Mouse (Mus musculus): Measurements from ENCODE around the gene Plekhg6. TPM values are rescaled to one million over a fixed set of nuclear protein-coding genes. Genes with fewer than 3 reads are reported as not detected.

The Plekhg6 gene
- total RNA-seq, 2 experiments from 2014 or later, result not detected

DNA sequence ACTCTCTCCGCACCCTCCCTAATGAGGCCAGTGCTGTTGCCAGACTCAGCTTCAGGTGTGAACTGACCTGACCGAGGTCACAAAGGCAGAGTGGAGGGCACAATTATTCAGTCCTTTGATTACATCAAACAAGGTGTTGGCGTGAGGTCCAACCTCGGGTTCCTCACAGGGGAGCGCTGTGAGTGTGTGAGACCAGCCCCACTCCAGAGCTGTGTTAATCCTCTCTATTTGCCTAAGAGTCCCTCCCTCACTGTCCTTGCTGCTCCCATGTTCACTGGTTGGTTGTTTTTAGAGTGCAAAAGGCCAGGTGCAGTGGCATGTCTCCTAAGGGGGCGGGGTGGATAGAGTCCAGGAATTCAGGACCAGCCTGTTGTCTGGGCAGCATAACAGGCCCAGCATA, 5.5 kb upstream of the Plekhg6 start:
- DNase-seq (ENCODE audit: low spot score in 2 of 2), result no peak

DNA sequence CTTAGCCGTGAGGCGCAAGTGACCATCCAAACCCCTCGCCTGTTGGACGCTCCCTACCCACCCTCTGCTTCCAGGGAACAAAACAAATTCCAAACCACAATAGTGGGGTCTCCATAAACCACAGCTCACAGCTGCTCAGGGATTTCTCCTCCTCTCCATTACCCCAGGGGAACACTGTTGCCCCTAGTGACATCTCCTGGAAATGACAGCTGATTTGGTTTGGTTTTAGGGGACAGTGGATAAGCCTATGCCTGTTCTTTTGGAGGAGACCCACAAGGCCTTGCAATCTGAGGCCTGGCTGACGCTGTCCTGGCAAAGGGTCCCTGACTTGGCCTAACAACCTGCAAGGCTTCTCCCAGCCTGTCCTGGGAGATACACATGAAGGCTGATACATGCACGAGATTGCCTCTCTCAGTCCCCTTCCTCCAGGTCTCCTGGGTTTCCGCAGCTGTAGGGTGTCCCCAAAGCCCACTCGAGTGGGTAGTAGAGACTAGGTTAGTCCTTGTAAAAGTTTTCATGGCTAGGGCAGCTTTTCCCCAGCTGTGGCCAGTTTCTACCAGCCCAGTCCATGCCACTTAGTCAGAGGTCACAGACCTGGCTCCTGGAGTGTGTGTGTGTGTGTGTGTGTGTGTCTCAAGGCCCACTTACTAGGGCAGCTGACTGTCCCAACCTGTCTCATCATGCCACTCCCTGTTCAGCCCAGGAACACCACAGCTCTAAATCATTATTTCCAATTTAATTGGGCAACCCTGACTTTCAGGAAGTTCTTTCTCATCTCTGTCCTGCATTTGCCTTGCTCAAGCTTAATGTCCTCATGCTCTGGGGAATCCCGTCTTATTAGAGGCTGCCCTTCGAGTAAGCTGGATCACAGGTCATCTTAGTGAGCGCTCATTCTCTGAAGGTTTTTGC, 4.7 kb upstream of the Plekhg6 start:
- no peak for DNase-seq (ENCODE audit: low spot score in 2 of 2)

DNA sequence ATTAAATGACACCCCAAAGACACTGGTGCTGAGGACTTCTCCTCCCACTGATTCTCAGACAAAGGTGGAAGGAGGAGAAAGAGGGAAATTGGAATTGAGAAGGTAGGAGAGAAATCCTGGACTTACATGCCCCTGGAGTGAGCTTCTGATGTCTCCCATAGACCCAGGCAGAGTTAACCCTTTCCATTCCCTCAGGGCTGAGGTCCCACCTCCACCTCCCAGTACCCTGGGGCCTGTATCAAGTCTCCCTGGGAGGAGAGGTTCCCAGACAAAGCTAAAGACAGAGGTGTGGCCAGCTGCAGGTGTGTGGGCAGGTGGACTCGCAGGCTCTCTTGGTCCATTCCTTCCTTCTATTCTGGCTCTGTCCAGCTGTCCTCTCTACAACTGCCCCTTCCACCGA, 1.4 kb upstream of the Plekhg6 start:
- no peak for DNase-seq (ENCODE audit: low spot score in 2 of 2)

DNA sequence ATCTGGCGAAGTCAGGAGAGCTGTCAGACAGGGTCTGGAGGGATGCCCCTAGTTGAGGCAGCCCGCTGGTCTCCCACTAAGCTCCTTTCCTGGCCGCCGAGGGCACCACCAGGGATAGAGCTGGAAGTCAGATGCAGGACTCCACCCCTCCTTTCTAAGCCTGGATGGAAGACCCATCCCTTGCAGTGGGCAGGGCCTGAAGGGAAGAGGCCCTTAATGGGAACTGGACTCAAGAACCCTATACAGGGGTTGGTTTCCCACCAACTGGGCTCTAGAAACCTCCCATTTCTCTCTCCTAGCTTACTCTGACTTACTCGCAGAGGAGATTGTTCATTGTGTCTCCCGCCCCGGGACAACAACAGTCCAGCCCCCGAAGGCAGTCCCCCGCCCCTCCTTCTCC, 812 bp downstream of the Plekhg6 start:
- no peak for DNase-seq (ENCODE audit: low spot score in 2 of 2)

DNA sequence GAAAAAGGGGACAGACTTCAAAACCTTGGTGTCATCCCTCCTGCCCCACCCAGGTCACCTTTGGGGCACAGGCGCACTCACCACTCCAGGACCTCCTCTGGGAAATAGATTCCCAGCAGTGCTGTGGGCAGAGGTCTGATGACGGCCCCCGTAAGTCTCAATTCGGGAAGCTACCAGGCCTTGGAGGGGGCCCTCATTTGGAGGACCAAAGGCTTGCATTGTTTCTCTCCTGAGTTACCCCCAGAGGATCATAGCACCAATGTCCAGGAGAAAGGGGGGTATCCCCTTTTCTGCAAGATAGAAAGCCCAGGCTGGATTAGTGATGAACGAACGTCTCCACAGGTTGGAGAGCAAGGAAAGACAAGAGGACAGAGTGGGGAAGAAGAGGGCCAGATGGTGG, 2.0 kb downstream of the Plekhg6 start:
- no peak for DNase-seq (ENCODE audit: low spot score in 2 of 2)

DNA sequence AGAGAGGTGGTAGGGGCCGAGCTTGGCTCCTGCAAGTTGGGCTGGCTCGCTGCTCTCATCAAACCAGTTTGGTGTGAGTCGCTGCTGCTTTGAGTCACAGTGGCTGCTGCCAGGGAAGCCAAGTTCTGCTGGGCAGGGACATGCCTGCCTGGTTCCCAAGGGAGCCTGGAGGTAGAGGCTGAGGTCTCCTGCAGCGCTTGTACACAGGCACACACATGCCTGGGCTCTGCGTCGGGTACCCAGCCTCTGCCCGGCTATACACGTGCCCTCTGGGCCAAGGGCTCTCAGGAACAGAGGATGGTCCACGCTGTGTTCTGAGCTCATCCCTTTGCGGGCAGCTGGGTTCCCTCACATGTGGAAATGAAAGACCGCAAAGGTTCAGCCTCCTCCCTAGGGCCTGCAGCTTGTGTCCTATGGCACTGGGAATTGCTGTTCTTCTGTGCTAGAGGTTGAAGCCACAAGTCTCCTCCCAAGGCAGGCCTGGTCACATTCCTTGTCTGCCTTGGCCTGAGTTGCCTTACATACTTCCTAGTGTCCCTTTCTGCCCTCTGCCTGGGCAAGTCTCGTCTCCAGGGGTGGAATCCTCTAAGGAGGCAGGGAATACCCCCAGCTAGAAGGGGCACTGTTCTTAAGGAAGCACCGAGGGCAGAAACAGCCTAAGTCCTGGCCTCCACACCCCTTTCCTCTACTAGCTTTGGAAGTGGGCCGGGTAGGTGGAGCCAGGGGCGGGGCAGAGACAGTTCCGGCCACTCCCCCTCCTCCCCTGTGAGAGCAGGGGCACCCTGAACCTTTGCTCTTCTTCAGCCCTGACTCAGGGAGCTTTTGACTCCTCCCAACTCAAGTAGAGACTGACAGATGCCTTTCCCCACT, 2.8 kb downstream of the Plekhg6 start:
- no peak for DNase-seq (ENCODE audit: low spot score in 2 of 2)

DNA sequence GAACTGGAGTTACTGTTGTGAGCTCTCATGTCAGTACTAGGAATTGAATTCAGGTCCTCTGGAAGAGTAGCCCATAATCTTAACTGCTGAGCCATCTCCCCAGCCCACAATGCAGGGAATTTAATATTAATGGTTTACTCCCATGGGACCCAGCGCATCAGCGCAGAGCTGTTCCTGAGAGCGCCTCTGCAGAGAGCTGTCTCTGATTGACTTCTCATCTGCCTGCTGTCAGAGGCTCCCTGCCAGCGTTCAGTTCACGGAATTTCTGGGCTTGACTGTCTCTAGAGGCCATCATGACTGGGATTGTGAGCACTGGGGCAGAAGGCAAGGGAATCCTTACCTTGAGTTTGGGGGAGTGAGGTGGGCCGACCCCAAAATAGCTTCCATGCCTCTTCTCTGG, 3.6 kb downstream of the Plekhg6 start:
- no peak for DNase-seq (ENCODE audit: low spot score in 2 of 2)

DNA sequence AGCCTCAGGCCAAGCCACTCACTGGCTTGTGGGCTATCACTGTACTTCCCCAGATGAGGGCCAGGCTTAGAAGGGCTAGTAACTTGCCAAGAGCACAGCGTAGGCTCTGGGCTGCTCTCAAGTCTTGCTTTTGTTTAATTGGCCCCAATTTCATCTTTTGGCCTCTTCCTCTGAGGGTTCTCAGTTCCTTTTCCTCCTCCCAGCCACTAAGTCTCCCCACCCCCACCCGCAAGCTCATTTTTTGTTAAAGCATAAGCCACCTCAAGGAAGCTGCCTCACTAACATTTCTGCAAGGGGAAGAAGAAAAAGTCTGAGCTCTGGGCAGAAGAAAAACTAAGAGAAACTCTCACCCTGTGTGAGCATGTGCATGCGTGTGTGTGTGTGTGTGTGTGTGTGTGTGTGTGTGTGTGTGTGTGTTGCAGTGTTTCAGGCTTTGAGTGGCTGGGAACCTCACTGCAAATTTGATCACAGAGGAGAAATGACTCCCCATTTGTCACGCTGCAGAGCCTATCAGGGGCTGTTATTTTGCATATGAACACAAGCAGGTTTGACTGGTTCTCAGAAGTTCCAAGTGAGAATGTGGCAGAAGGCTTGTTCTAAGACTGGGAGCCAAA, 12.7 kb downstream of the Plekhg6 start:
- no peak for DNase-seq (ENCODE audit: low spot score in 2 of 2)

DNA sequence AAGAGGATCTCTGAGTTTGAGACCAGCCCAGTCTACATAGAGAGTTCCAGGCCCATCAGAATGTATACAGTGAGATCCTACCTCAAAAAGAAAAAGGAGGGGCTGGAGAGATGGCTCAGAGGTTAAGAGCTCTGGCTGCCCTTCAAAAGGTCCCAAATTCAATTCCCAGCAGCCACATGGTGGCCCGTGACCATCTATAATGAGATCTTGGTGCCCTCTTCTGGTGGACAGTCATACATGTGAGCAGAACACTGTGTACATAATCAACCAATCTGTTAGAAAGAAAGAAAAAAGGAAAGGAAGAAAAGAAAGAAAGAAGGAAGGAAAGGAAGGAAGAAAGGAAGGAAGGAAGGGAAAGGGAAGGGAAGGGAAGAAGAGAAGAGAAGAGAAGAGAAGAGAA, 14.5 kb downstream of the Plekhg6 start:
- no peak for DNase-seq (ENCODE audit: low spot score in 2 of 2)

DNA sequence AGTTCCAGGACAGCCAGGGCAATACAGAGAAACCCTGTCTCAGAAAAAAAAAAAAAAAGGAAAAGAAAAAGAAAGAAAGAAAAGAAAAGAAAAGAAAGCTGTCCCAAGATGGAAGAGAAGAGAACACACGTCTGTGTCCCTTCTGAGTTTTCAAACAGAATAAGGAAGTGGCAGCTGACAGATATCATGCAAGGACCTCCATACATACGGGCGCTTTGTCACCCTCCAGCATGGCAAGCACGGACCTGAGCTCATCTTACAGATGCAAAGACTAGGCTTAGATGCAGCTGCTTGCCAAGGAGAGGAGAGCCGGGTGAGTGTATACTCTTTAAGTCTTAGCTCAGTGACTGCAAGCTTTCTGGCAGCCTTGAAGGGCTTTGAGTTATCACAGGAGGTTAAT, 15.1 kb downstream of the Plekhg6 start:
- no peak for DNase-seq (ENCODE audit: low spot score in 2 of 2)

DNA sequence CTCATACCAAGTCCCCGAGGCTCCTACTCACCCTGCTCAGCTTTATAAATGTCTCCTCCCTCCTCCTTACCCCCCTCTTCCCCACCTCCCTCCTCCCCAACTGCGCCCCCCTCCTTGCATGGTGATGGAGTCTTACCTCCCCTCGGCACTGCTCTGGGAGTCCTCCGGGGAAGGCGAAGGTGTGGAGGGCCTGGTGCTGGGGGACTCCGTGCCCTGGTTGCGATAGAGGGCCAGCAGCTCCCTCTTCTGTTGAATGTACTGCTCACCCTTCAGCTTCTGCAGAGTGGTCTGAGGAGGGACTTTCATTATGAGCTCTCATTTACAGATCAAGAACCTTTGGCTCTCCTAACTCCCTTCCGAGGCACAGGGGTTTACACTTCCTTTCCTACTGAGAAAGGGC, 16.1 kb downstream of the Plekhg6 start:
- no peak for DNase-seq (ENCODE audit: low spot score in 2 of 2)

DNA sequence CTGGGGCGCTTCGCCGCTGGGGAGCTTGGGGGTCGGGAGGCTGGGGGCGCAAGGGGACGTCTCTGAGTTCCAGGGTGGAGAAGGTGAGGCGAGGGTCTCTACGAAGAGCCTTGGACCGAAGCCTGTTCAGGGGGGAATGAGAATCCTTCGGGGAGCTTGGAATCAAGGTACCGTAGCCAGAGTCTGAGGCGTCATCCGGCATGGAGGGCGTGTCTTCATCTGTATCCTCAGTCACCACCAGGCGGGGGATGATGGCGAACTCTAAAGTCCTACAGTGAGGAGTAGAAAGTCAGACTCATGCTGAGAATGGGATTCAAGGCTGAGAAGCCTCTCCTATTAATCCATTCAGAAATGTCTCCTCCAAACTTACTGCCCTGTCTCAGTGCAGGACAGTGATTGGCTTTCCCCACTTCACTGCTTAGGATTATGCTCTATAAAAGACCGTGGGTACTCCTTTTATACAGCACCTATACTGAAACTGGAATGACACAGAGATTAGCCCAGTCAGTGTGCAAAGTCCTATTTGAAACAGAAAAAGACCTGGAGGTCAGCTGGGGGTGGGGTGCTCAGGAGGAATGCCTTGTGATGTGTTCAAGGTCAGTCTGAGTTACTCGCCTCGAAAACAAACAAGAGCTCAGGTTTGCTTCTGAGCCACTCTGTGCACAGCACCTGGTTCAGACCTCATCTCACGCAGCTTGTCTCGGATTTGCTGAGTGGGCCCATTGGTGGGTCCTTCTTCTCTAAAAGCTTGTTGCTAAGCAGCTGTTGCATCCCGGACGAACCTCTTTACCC, 16.9 kb downstream of the Plekhg6 start:
- no peak for DNase-seq (ENCODE audit: low spot score in 2 of 2)

DNA sequence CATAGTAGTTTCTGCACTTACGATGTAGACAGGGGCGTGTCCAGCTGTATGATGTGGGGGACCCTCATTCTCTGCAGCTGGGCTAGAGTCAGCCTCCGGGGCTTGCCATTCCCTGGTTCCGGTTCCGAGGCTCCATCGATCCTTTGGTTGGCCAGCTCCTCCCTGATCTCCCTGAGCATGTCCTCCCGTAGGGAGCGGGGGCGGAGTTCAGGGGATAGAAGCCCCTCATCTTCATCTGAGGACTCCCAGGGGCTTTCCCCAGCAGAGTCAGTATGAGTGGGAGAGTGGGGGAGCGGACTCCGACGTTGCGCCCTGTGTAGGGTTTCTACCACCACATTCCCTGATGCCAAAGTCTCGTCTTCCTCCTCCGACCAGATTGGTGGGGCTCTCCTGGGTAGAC, 17.6 kb downstream of the Plekhg6 start:
- no peak for DNase-seq (ENCODE audit: low spot score in 2 of 2)

DNA sequence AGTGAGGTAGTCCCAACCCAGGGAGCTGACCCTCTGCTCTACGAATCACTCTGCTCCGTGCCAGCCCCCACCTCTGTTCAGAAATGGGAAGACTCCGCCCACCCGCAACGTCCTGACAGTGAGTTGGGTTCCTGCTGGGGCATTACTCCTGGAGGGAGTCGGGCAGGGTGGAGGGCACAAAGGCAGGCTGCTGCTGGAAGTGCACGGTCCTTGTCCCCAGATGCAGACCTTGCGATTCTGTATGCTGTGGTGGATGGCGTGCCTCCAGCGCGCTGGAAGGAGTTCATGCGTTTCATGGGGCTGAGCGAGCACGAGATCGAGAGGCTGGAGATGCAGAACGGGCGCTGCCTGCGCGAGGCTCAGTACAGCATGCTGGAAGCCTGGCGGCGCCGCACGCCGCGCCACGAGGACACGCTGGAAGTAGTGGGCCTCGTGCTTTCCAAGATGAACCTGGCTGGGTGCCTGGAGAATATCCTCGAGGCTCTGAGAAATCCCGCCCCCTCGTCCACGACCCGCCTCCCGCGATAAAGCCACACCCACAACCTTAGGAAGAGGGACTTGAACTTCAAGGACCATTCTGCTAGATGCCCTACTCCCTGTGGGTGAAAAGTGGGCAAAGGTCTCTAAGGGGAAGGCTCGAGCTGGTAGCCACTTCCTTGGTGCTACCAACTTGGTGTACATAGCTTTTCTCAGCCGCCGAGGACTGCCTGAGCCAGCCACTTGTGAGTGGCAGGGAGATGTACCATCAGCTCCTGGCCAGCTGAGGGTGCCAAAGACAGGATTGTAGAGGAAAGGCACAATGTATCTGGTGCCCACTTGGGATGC, 18.9 kb downstream of the Plekhg6 start:
- DNase-seq (ENCODE audit: low spot score in 2 of 2), result peak in 1 of 2 experiments; percentile 31

DNA sequence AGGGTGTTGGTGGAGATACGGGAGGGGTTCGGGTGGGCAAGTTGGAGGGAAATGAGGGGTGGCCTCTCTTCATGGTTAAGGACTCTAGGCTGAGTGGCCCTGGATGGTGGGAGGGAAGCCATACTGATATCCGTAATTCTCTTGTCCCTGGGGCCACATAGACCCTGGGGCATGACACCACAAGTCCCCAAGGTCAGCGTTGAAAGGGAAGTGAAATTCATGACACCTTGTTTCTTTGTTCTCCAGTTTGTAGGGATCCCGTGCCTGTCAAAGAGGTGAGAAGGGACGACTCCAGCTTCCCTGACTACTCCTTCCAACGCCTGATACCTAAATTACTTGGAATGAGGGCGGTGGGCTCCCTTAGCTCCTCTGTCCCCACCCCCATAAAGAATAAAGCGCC, 19.7 kb downstream of the Plekhg6 start:
- no peak for DNase-seq (ENCODE audit: low spot score in 2 of 2)

DNA sequence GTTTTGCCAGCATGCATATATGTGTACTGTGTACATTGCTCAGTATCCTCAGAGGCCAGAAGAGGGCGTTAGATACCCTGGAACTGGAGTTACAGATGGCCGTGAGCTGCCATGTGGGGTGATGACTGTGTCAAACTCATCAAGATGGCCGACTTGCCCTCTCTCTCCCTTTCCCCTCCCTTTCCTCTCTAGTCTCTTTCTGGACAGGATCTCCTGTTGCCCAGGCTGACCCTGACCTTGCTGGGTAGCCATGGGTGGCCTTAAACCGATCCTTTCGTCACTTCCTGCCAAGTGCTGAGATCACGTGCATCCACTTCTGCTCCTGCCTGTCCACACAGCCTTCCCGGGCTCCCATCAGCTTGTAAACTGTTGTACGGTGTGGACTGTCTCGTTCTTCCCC, 20.6 kb downstream of the Plekhg6 start:
- DNase-seq (ENCODE audit: low spot score in 2 of 2), result no peak

DNA sequence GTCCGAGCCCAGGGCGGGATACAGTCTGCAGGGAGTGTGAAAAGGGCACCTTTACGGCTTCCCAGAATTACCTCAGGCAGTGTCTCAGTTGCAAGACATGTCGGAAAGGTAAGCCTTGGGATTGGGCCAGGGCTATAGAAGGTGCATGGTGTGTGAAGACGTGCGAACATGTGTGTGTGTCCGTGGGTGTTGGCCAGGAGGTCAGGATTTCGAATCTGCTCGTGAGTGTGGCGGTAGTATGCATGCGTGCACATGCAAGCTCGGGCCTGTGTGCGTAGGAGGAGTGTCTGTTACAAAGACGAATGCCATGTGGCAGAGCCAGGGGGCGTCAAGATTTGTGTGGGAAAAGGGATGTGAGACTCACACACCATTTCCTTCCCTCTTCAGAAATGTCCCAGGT, 23.3 kb downstream of the Plekhg6 start:
- DNase-seq (ENCODE audit: low spot score in 2 of 2), result peak in 1 of 2 experiments; percentile 24

DNA sequence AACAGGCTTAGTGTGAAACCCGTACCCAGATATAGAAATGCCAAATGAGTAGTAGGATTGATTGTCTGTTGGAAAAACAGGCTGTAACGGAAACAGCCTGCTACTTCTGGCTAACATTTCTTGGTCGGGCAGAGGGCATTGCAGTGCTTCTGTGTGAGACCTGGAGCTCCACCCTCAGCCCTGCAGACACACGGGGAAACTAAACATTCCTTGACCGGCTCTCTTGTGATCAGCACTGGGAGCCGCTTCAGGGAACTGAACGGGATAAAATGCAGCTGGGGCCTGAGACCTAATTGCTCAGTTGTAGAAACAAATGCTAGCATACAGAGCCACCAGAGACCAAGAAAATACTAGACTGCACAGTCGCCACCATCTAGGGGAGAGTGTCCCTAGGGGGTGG, 24.3 kb downstream of the Plekhg6 start:
- DNase-seq (ENCODE audit: low spot score in 2 of 2), result no peak

DNA sequence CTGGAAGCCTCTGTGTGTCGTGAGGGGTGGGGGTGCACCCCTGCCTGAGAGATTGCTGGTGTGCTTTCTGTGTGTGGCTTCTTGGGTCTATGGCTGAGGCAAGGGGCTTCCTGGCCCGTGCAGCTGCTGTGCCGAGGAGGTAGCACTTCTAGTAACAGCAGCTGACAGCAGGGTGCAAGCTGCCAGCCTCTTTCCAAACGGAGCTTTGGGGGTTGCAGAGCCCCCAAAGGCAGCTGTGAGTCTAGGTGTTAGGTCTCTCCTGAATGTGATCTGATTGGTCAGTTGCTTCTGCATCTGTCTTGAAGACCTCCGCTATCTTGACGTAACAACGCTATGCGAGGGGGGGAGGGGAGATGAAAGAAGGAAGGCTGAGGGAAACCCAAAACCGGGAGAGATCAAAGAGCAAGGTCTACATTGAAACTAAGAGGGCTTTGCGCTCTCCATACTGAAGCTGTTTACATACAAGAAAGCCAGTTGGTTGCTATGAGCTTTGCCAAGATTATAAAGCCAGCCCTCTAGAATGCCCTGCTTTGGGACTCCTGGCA, 25.3 kb downstream of the Plekhg6 start:
- no peak for DNase-seq (ENCODE audit: low spot score in 2 of 2)
